14 mouse cellular contexts compared by ENCODE assay signal in genomic region chr5:34250090-34250489, GRCm38 (mm10). TPM values are rescaled to one million over a fixed set of nuclear protein-coding genes. Genes with fewer than 3 reads are reported as not detected.
DNase-seq lines count a peak whose midpoint lies in the region; ATAC-seq and TF ChIP-seq lines count a peak whose summit lies in the region.
"Had no signal": no experiment of that assay in that cellular context is flagged by ENCODE, and none has a peak within 500 bp of the region (broad histone marks: within the 10 kb centered on the region; RNA-seq: fewer than 3 reads in every experiment).

No protein-coding gene starts in this region.

- H3K79me2 ChIP-seq in myocyte (ENCODE audit: control insufficient read depth, insufficient read depth): no peaks in the 10 kb centered on the region

- intact Hi-C loops in heart, postnatal 10 days (cut with DNase I): loop anchor here (5.0 kb wide), 1 partner anchor 108 kb away; no protein-coding TSS in a partner anchor

- no peak overlapping the region for H3K9ac ChIP-seq in limb, embryonic 13.5 days
- H3K9ac ChIP-seq: liver, embryonic 12.5 days; stomach, embryonic 15.5 days had no signal

- no peaks in the 10 kb centered on the region for H3K27me3 ChIP-seq in limb, embryonic 13.5 days
- H3K27me3 ChIP-seq in limb, embryonic 10.5 days (ENCODE audit: low read depth, poor library complexity, severe bottlenecking): no peaks in the 10 kb centered on the region
- H3K27me3 ChIP-seq in myocyte (ENCODE audit: control insufficient read depth, insufficient read depth, insufficient read length): no peaks in the 10 kb centered on the region
- H3K27me3 ChIP-seq: liver, embryonic 12.5 days; stomach, embryonic 15.5 days had no signal

- H3K36me3 ChIP-seq in limb, embryonic 13.5 days: no peaks in the 10 kb centered on the region
- H3K36me3 ChIP-seq in limb, embryonic 10.5 days: no peaks in the 10 kb centered on the region
- H3K36me3 ChIP-seq in myocyte (ENCODE audit: control insufficient read depth, insufficient read depth): no peaks in the 10 kb centered on the region
- H3K36me3 ChIP-seq: liver, embryonic 12.5 days; stomach, embryonic 15.5 days had no signal

- H3K4me2 ChIP-seq in limb, embryonic 13.5 days (replicated peaks): no peak overlapping the region
- no peak overlapping the region for H3K4me2 ChIP-seq in myocyte (ENCODE audit: low read depth)
- H3K4me2 ChIP-seq: liver, embryonic 12.5 days; stomach, embryonic 15.5 days had no signal

- H3K9me3 ChIP-seq in limb, embryonic 13.5 days: no peaks in the 10 kb centered on the region
- no peaks in the 10 kb centered on the region for H3K9me3 ChIP-seq in limb, embryonic 10.5 days (replicated peaks)
- H3K9me3 ChIP-seq: liver, embryonic 12.5 days; stomach, embryonic 15.5 days had no signal

- peak; percentile 27 for DNase-seq in adrenal gland, postnatal 10 days
- no peak for DNase-seq in adrenal gland, adult 8-10 months
- no peak for DNase-seq in limb, embryonic 10.5 days (ENCODE audit: low spot score)
- DNase-seq in 3T3-L1 (ENCODE audit: low read depth, low spot score): peak; percentile 29
- DNase-seq in natural killer cell, adult 2 months (ENCODE audit: low spot score in 2 of 2): no peak
- no peak for DNase-seq in heart, postnatal 10 days
- DNase-seq: kidney, postnatal 4 days had no signal

- H3ac ChIP-seq in myocyte (ENCODE audit: control insufficient read depth, insufficient read length): no peak overlapping the region

- ATAC-seq in limb, embryonic 13.5 days (ENCODE audit: low FRiP score, low read depth): peak; percentile 57; the same call in 1 of the 2 replicates
- ATAC-seq: activated CD4-positive, CD25-positive, alpha-beta regulatory T cell, adult 4 months; liver, embryonic 12.5 days had no signal

- peaks cover 29% of the 10 kb centered on the region for H3K4me1 ChIP-seq in limb, embryonic 13.5 days
- peaks cover 11% of the 10 kb centered on the region; the same call in 1 of the 2 replicates for H3K4me1 ChIP-seq in limb, embryonic 10.5 days
- H3K4me1 ChIP-seq: liver, embryonic 12.5 days had no signal

- 73% methylated on average over 3 of the region's 3 CpGs for WGBS in limb, embryonic 13.5 days
- 77% methylated on average over 3 of the region's 3 CpGs for WGBS in limb, embryonic 10.5 days

- no peak overlapping the region for H3K27ac ChIP-seq in limb, embryonic 13.5 days
- H3K27ac ChIP-seq in limb, embryonic 10.5 days: no peak overlapping the region
- H3K27ac ChIP-seq: liver, embryonic 12.5 days; stomach, embryonic 15.5 days had no signal

- no peak for TF ChIP-seq POLR2A in myocyte (IDR thresholded peaks at IDR 0.05; ENCODE audit: insufficient read length, low read depth)

- no peak overlapping the region for H3K4me3 ChIP-seq in limb, embryonic 13.5 days
- no peak overlapping the region for H3K4me3 ChIP-seq in limb, embryonic 10.5 days
- no peak overlapping the region for H3K4me3 ChIP-seq in myocyte
- H3K4me3 ChIP-seq: liver, embryonic 12.5 days; stomach, embryonic 15.5 days had no signal

TF ChIP-seq in myocyte, 11 proteins besides CTCF, POLR2A, EP300 and RAD21:
- TF ChIP-seq MYOD1 (IDR thresholded peaks at IDR 0.05; ENCODE audit: control insufficient read depth in 1 of 3, insufficient read length in 2 of 3, low read depth in 2 of 3) (peak in 2 of 3 experiments; percentile 42 to 45), TCF12 (IDR thresholded peaks at IDR 0.05; ENCODE audit: insufficient read depth, poor library complexity, severe bottlenecking) (no peak)

RNA-seq across cellular contexts. Expression of gene Zfyve28, which starts 38.2 kb away (rescaled TPM):
- 1 to 10 TPM; 1.2 to 1.8 TPM for total RNA-seq in adrenal gland, postnatal 10 days (2021)
- total RNA-seq in adrenal gland, adult 8-10 months (2022): 1 to 10 TPM in 2 of 4 experiments, under 1 TPM in 2; 0.52 to 2.1 (median 1.1) TPM
- 0.93 and 1.3 TPM in 2 replicates for polyA plus RNA-seq in limb, embryonic 13.5 days (2015; fragmentation: Nextera tagmentation; extraction: Ambion mirVana)
- polyA plus RNA-seq in limb, embryonic 10.5 days (2016; fragmentation: Nextera tagmentation; extraction: Ambion mirVana): 0.62 and 0.76 TPM in 2 replicates
- 0.08 TPM for polyA plus RNA-seq in myocyte (2012; fragmentation: generic; extraction: Trizol)
- total RNA-seq in heart, postnatal 10 days (2021): 1 to 10 TPM; 1.3 to 1.4 TPM
- polyA plus RNA-seq: liver, embryonic 12.5 days had no signal

RNA-seq across cellular contexts. Expression of gene Cfap99, which starts 38.3 kb away (rescaled TPM):
- total RNA-seq in adrenal gland, postnatal 10 days (2021): not detected
- under 1 TPM in 1 of 4 experiments, not detected in 3; 0.19 TPM for total RNA-seq in adrenal gland, adult 8-10 months (2022)
- not detected in 2 replicates for polyA plus RNA-seq in limb, embryonic 13.5 days (2015; fragmentation: Nextera tagmentation; extraction: Ambion mirVana)
- polyA plus RNA-seq in limb, embryonic 10.5 days (2016; fragmentation: Nextera tagmentation; extraction: Ambion mirVana): not detected in 2 replicates
- 0.02 TPM for polyA plus RNA-seq in myocyte (2012; fragmentation: generic; extraction: Trizol)
- not detected for total RNA-seq in heart, postnatal 10 days (2021)
- polyA plus RNA-seq: activated CD4-positive, CD25-positive, alpha-beta regulatory T cell, adult 4 months; heart, postnatal 0 days; intestine, embryonic 14.5 days; liver, embryonic 12.5 days; stomach, embryonic 15.5 days had no signal

Comparison
In these comparisons a context has a peak if more than half of its experiments do, and no peak if none do; other contexts are left out.
1. DNase-seq: peak in adrenal gland, postnatal 10 days (single experiment) and 3T3-L1 (single experiment); none in adrenal gland, adult 8-10 months (single experiment), limb, embryonic 10.5 days (single experiment), natural killer cell, adult 2 months (0 of 2) and heart, postnatal 10 days (0 of 2).